Mouse (Mus musculus) heart, embryonic 10.5 days (tissue): Measurements from ENCODE around the gene Acap2. TPM values are rescaled to one million over a fixed set of nuclear protein-coding genes. Genes with fewer than 3 reads are reported as not detected.

Experiments used
- DNase-seq: peaks from one replicate; pipeline ENCODE4 v3.0.0-alpha.2; 2017; ENCODE audit warnings: low spot score
- H3K27ac ChIP-seq: fragments of 300-500 bp; sonication (generic); 2 replicates; pipeline ENCODE4 v1.5.1; 2016; ENCODE audit warnings: mild to moderate bottlenecking
- H3K27me3 ChIP-seq: fragments of 300-500 bp; sonication (generic); 2 replicates; pipeline ENCODE4 v1.6.1; 2016; ENCODE audit warnings: mild to moderate bottlenecking; ENCODE audit not compliant: poor library complexity, insufficient read depth, severe bottlenecking
- H3K36me3 ChIP-seq: fragments of 300-500 bp; sonication (generic); 2 replicates; pipeline ENCODE4 v1.6.1; 2016; ENCODE audit warnings: mild to moderate bottlenecking, moderate library complexity
- H3K4me1 ChIP-seq: fragments of 300-500 bp; sonication (generic); 2 replicates; pipeline ENCODE4 v1.6.1; 2016; ENCODE audit warnings: mild to moderate bottlenecking
- H3K4me3 ChIP-seq: fragments of 300-500 bp; sonication (generic); 2 replicates; pipeline ENCODE4 v1.5.1; 2016; ENCODE audit warnings: mild to moderate bottlenecking, moderate library complexity
- H3K9me3 ChIP-seq: fragments of 300-500 bp; sonication (generic); 2 replicates; pipeline ENCODE4 v1.6.1; 2016; ENCODE audit warnings: mild to moderate bottlenecking, moderate library complexity
- WGBS: fragments of 180-500 bp; shearing (Covaris S2); methylation state at CpG from one replicate; pipeline ENCODE4 v1.1.7; 2016; 5-methylcytosine and 5-hydroxymethylcytosine counted together
- polyA plus RNA-seq: library from polyadenylated mRNA; unstranded; fragments of >200 nt; fragmentation: Nextera tagmentation; extraction: Ambion mirVana; gene quantifications from 2 replicates; pipeline ENCODE4 v1.2.1, GENCODE M21; 2016

Acap2 gene
- polyA plus RNA-seq, 1 experiment from 2014 or later = 16.4 TPM

GRCm38 (mm10) chr16:31179384-31179783 lies 21.7 kb downstream of the Acap2 start:
- Histone ChIP-seq H3K27me3 (no peaks in the 10 kb centered on the region), H3K9me3 (no peaks in the 10 kb centered on the region)

GRCm38 (mm10) chr16:31174880-31175638 lies 26.0 kb downstream of the Acap2 start:
- no peaks in the 10 kb centered on the region for H3K27me3 ChIP-seq
- DNase-seq = no peak
- H3K4me3 ChIP-seq = no peak overlapping the region
- H3K4me1 ChIP-seq = peaks cover 13% of the 10 kb centered on the region; the same call in 1 of the 2 replicates
- 69% methylated on average over 9 of the region's 9 CpGs for WGBS
- H3K36me3 ChIP-seq = no peaks in the 10 kb centered on the region
- H3K9me3 ChIP-seq = no peaks in the 10 kb centered on the region
- no peak overlapping the region for H3K27ac ChIP-seq

More at GRCm38 (mm10) chr16:31179384-31179783, 21.7 kb downstream of the Acap2 start:
- Histone ChIP-seq H3K36me3 (no peaks in the 10 kb centered on the region), H3K4me1 (peaks cover 35% of the 10 kb centered on the region), H3K4me3 (no peak overlapping the region), H3K27ac (no peak overlapping the region)
- 64% methylated on average over 5 of the region's 5 CpGs for WGBS
- no peak for DNase-seq

GRCm38 (mm10) chr16:31172229-31172628 lies 28.8 kb downstream of the Acap2 start:
- Histone ChIP-seq H3K4me3 (no peak overlapping the region), H3K27ac (no peak overlapping the region), H3K4me1 (peaks cover 20% of the 10 kb centered on the region), H3K9me3 (no peaks in the 10 kb centered on the region), H3K27me3 (no peaks in the 10 kb centered on the region), H3K36me3 (no peaks in the 10 kb centered on the region)
- 96% methylated on average over 3 of the region's 3 CpGs for WGBS
- no peak for DNase-seq

- Histone ChIP-seq H3K27ac (no peak overlapping the region), H3K4me1 (peaks cover 24% of the 10 kb centered on the region), H3K36me3 (no peaks in the 10 kb centered on the region), H3K9me3 (no peaks in the 10 kb centered on the region), H3K27me3 (no peaks in the 10 kb centered on the region), H3K4me3 (no peak overlapping the region)
- no peak for DNase-seq
Measured at GRCm38 (mm10) chr16:31171418-31171817, 29.6 kb downstream of the Acap2 start.

- Histone ChIP-seq H3K27me3 (no peaks in the 10 kb centered on the region), H3K27ac (no peak overlapping the region), H3K4me1 (peaks cover 26% of the 10 kb centered on the region), H3K9me3 (no peaks in the 10 kb centered on the region), H3K4me3 (no peak overlapping the region), H3K36me3 (no peaks in the 10 kb centered on the region)
- no peak for DNase-seq
- WGBS = 91% methylated on average over 8 of the region's 8 CpGs
Measured at GRCm38 (mm10) chr16:31170297-31170696, 30.7 kb downstream of the Acap2 start.

GRCm38 (mm10) chr16:31169596-31169995 lies 31.4 kb downstream of the Acap2 start:
- no peak overlapping the region for H3K4me3 ChIP-seq
- no peaks in the 10 kb centered on the region for H3K27me3 ChIP-seq
- no peak overlapping the region for H3K27ac ChIP-seq
- no peak for DNase-seq
- no peaks in the 10 kb centered on the region for H3K9me3 ChIP-seq
- no peaks in the 10 kb centered on the region for H3K36me3 ChIP-seq
- peaks cover 22% of the 10 kb centered on the region for H3K4me1 ChIP-seq

GRCm38 (mm10) chr16:31167934-31168333 lies 33.1 kb downstream of the Acap2 start:
- Histone ChIP-seq H3K4me1 (peaks cover 20% of the 10 kb centered on the region), H3K36me3 (peaks cover 2% of the 10 kb centered on the region; the same call in 1 of the 2 replicates), H3K27ac (no peak overlapping the region), H3K4me3 (no peak overlapping the region), H3K27me3 (no peaks in the 10 kb centered on the region), H3K9me3 (0 out of 2 replicates have a peak, but pooled peaks cover 2% of the 10 kb centered on the region)
- DNase-seq = no peak
- WGBS = 53% methylated on average over 7 of the region's 7 CpGs

- no peaks in the 10 kb centered on the region for H3K27me3 ChIP-seq
- no peak overlapping the region for H3K27ac ChIP-seq
- no peak for DNase-seq
- peaks cover 20% of the 10 kb centered on the region for H3K4me1 ChIP-seq
- H3K9me3 ChIP-seq = 0 out of 2 replicates have a peak, but pooled peaks cover 3% of the 10 kb centered on the region
- H3K4me3 ChIP-seq = no peak overlapping the region
- peaks cover 5% of the 10 kb centered on the region; the same call in 1 of the 2 replicates for H3K36me3 ChIP-seq
- 64% methylated on average over 10 of the region's 10 CpGs for WGBS
Measured at GRCm38 (mm10) chr16:31167017-31167887, 33.8 kb downstream of the Acap2 start.

GRCm38 (mm10) chr16:31165907-31166306 lies 35.1 kb downstream of the Acap2 start:
- H3K9me3 ChIP-seq = 0 out of 2 replicates have a peak, but pooled peaks cover 3% of the 10 kb centered on the region
- peaks cover 20% of the 10 kb centered on the region for H3K4me1 ChIP-seq
- WGBS = 58% methylated on average over 4 of the region's 4 CpGs
- no peak for DNase-seq
- H3K27ac ChIP-seq = no peak overlapping the region
- peaks cover 5% of the 10 kb centered on the region; the same call in 1 of the 2 replicates for H3K36me3 ChIP-seq
- H3K27me3 ChIP-seq = no peaks in the 10 kb centered on the region
- H3K4me3 ChIP-seq = no peak overlapping the region

GRCm38 (mm10) chr16:31165467-31165866 lies 35.6 kb downstream of the Acap2 start:
- H3K4me1 ChIP-seq = peaks cover 20% of the 10 kb centered on the region
- no peaks in the 10 kb centered on the region for H3K27me3 ChIP-seq
- no peak overlapping the region for H3K4me3 ChIP-seq
- WGBS = 80% methylated on average over 4 of the region's 4 CpGs
- no peak for DNase-seq
- no peak overlapping the region for H3K27ac ChIP-seq
- H3K36me3 ChIP-seq = peaks cover 5% of the 10 kb centered on the region; the same call in 1 of the 2 replicates
- 0 out of 2 replicates have a peak, but pooled peaks cover 3% of the 10 kb centered on the region for H3K9me3 ChIP-seq

GRCm38 (mm10) chr16:31164125-31164524 lies 36.9 kb downstream of the Acap2 start:
- 92% methylated on average over 4 of the region's 4 CpGs for WGBS

GRCm38 (mm10) chr16:31160486-31160885 lies 40.6 kb downstream of the Acap2 start:
- Histone ChIP-seq H3K27ac (no peak overlapping the region), H3K9me3 (peaks cover 14% of the 10 kb centered on the region), H3K36me3 (peaks cover 36% of the 10 kb centered on the region), H3K4me1 (0 out of 2 replicates have a peak, but pooled peaks cover 3% of the 10 kb centered on the region), H3K27me3 (no peaks in the 10 kb centered on the region), H3K4me3 (no peak overlapping the region)
- no peak for DNase-seq
- WGBS = 88% methylated on average over 6 of the region's 6 CpGs

More at GRCm38 (mm10) chr16:31164125-31164524, 36.9 kb downstream of the Acap2 start:
- DNase-seq = no peak
- no peak overlapping the region for H3K27ac ChIP-seq
- no peak overlapping the region for H3K4me3 ChIP-seq
- 0 out of 2 replicates have a peak, but pooled peaks cover 3% of the 10 kb centered on the region for H3K9me3 ChIP-seq
- no peaks in the 10 kb centered on the region for H3K27me3 ChIP-seq
- peaks cover 9% of the 10 kb centered on the region; the same call in 1 of the 2 replicates for H3K36me3 ChIP-seq
- peaks cover 20% of the 10 kb centered on the region for H3K4me1 ChIP-seq

- peaks cover 43% of the 10 kb centered on the region for H3K36me3 ChIP-seq
- H3K4me3 ChIP-seq = no peak overlapping the region
- no peaks in the 10 kb centered on the region for H3K4me1 ChIP-seq
- 71% methylated on average over 2 of the region's 2 CpGs for WGBS
- no peaks in the 10 kb centered on the region for H3K27me3 ChIP-seq
- DNase-seq = no peak
- H3K9me3 ChIP-seq = peaks cover 14% of the 10 kb centered on the region
- H3K27ac ChIP-seq = no peak overlapping the region
Measured at GRCm38 (mm10) chr16:31159491-31159890, 41.6 kb downstream of the Acap2 start.
